ENCODE assay signal across 20 mouse cellular contexts in genomic region chr12:15929541-15929940, GRCm38 (mm10).
DNase-seq lines count a peak whose midpoint lies in the region.
"Had no signal": no experiment of that assay in that cellular context is flagged by ENCODE, and none has a peak within 500 bp of the region (broad histone marks: within the 10 kb centered on the region; RNA-seq: fewer than 3 reads in every experiment).

No protein-coding gene starts in this region.

- DNase-seq in heart, adult 8-10 months (ENCODE audit: low spot score): peak; percentile 6
- DNase-seq in heart, adult 18-20 months: no peak
- peak; percentile 18 for DNase-seq in lung, postnatal 25 days (ENCODE audit: low spot score)
- no peak for DNase-seq in lung, postnatal 4 days
- DNase-seq in adipocyte (ENCODE audit: low spot score): peak; percentile 53
- no peak for DNase-seq in left cerebral cortex, adult 8-10 months (ENCODE audit: low spot score in 2 of 2)
- no peak for DNase-seq in thymus, postnatal 36 days
- DNase-seq: adrenal gland, postnatal 36 days; B cell, adult 2 months; cerebellum, adult 2 months; cerebellum, postnatal 14 days; forebrain, postnatal 0 days; gastrocnemius, postnatal 25 days; heart, adult 2 months; heart, postnatal 14 days; kidney, adult 8-10 months; kidney, postnatal 4 days; layer of hippocampus, postnatal 36 days; thymus, adult 2 months; thymus, postnatal 4 days had no signal

Comparison
In these comparisons a context has a peak if more than half of its experiments do, and no peak if none do; other contexts are left out.
1. DNase-seq: peak in heart, adult 8-10 months (single experiment), lung, postnatal 25 days (single experiment) and adipocyte (single experiment); none in heart, adult 18-20 months (0 of 2), lung, postnatal 4 days (0 of 2), left cerebral cortex, adult 8-10 months (0 of 2) and thymus, postnatal 36 days (0 of 2).